Mouse (Mus musculus): ENCODE results near the gene Bbs9. TPM values are rescaled to one million over a fixed set of nuclear protein-coding genes. Genes with fewer than 3 reads are reported as not detected.

Gene Bbs9
- polyA plus RNA-seq, 1 experiment from 2014 or later: 15.0 TPM

- Histone ChIP-seq H3K4me3 (ENCODE audit: low read depth, low read length) (no peak overlapping the region), H3K4me2 (ENCODE audit: low read depth, low read length) (no peak overlapping the region), H3K9me3 (replicated peaks; ENCODE audit: control insufficient read depth, low read length) (no peaks in the 10 kb centered on the region), H3K27ac (replicated peaks; ENCODE audit: low read depth, low read length) (no peak overlapping the region), H3K27me3 (ENCODE audit: control insufficient read depth, insufficient read depth, low read length) (no peaks in the 10 kb centered on the region), H3K9ac (replicated peaks; ENCODE audit: low read length) (no peak overlapping the region), H3K4me1 (ENCODE audit: control insufficient read depth, insufficient read depth, low read length) (no peaks in the 10 kb centered on the region), H3K36me3 (replicated peaks; ENCODE audit: control insufficient read depth, insufficient read depth, low read depth, low read length) (no peaks in the 10 kb centered on the region)
- WGBS: 92% methylated on average over 1 of the region's 1 CpGs
- DNase-seq (ENCODE audit: low spot score) (no peak), ATAC-seq (replicated peaks; ENCODE audit: insufficient number of reproducible peaks, low FRiP score, low TSS enrichment, low read depth) (no peak)
Observed at GRCm38 (mm10) chr9:22650781-22651180, 175.3 kb downstream of the Bbs9 start.

DNA sequence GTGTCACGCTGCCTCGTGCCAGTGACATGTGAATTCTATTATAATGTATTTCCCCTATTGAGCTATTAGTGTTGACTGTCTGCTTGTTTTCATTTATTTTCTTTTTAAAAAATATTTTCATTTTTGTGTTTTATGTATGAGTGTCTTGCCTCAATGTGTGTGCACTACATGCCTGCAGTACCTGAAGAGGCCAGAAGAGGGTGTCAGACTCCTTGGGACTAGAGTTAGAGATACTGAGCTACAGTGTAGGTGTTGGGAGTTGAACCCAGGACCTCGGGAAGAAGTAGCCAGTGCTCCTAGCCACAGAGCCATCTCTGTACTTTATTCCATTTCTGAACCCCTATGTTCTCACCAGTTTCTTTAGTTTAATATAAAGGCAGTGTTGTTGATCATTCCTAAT is 176.1 kb downstream of the Bbs9 start:
- no peaks in the 10 kb centered on the region for H3K9me3 ChIP-seq (replicated peaks; ENCODE audit: control insufficient read depth, low read length)
- H3K9ac ChIP-seq (replicated peaks; ENCODE audit: low read length): no peak overlapping the region
- no peak for ATAC-seq (replicated peaks; ENCODE audit: insufficient number of reproducible peaks, low FRiP score, low TSS enrichment, low read depth)
- H3K27me3 ChIP-seq (ENCODE audit: control insufficient read depth, insufficient read depth, low read length): no peaks in the 10 kb centered on the region
- WGBS: 92% methylated on average over 3 of the region's 3 CpGs
- no peak for DNase-seq (ENCODE audit: low spot score)
- H3K27ac ChIP-seq (replicated peaks; ENCODE audit: low read depth, low read length): no peak overlapping the region
- no peak overlapping the region for H3K4me2 ChIP-seq (ENCODE audit: low read depth, low read length)
- no peak overlapping the region for H3K4me3 ChIP-seq (ENCODE audit: low read depth, low read length)
- H3K4me1 ChIP-seq (ENCODE audit: control insufficient read depth, insufficient read depth, low read length): no peaks in the 10 kb centered on the region
- no peaks in the 10 kb centered on the region for H3K36me3 ChIP-seq (replicated peaks; ENCODE audit: control insufficient read depth, insufficient read depth, low read depth, low read length)

DNA sequence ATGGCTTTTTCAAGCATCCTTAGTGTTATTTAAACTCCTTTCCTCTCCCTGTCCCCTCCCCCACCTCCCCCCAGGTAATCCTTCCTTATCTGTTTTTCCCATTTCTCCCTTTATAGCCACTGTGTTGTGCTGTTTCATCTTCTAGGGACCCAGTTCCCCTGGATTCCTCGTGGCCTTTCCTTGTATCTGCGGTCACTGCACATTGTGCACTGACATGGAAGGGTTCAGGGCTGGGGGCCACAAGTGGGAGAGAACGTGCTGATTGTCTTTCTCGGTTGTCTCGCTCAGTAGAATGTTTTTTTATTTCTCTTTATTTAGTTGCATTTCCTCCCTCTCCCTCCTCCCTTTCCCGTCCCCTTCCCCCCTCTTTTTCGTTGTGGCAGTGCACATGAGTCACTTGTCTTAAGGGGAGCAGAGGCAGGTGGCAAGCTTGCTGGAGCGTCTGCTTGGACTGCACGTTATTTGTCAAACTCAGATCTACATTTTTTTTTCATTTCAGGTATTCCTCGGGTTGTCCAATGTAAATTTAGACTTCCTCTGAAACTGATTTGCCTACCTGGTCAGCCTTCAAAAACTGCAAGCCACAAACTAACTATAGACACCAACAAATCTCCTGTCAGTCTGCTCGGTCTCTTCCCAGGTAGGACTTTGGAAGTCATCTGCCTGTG is 179.3 kb downstream of the Bbs9 start:
- no peak overlapping the region for H3K4me2 ChIP-seq (ENCODE audit: low read depth, low read length)
- H3K27me3 ChIP-seq (ENCODE audit: control insufficient read depth, insufficient read depth, low read length): no peaks in the 10 kb centered on the region
- H3K9ac ChIP-seq (replicated peaks; ENCODE audit: low read length): no peak overlapping the region
- H3K36me3 ChIP-seq (replicated peaks; ENCODE audit: control insufficient read depth, insufficient read depth, low read depth, low read length): no peaks in the 10 kb centered on the region
- no peak for DNase-seq (ENCODE audit: low spot score)
- no peak for ATAC-seq (replicated peaks; ENCODE audit: insufficient number of reproducible peaks, low FRiP score, low TSS enrichment, low read depth)
- H3K4me1 ChIP-seq (ENCODE audit: control insufficient read depth, insufficient read depth, low read length): no peaks in the 10 kb centered on the region
- H3K27ac ChIP-seq (replicated peaks; ENCODE audit: low read depth, low read length): no peak overlapping the region
- no peaks in the 10 kb centered on the region for H3K9me3 ChIP-seq (replicated peaks; ENCODE audit: control insufficient read depth, low read length)
- H3K4me3 ChIP-seq (ENCODE audit: low read depth, low read length): no peak overlapping the region
- 83% methylated on average over 11 of the region's 11 CpGs for WGBS

DNA sequence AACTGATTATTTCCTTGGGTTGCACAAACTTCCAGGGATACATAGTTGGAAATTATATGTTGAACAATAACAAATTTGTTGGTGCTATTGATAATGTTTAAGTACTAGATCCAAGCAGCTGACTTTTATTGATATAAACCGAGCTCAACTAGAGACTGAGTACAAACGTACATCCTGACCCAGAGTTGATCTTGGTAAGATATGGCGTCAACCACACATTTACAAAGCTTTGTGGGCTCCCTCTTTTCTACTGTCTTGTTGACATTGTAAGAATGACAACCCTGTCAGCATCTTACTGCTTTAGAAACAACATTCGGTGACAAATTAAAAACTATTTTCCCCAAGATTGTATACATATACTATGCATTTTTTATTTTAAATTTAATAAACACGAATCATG is 181.7 kb downstream of the Bbs9 start:
- H3K9me3 ChIP-seq (replicated peaks; ENCODE audit: control insufficient read depth, low read length): no peaks in the 10 kb centered on the region
- H3K27me3 ChIP-seq (ENCODE audit: control insufficient read depth, insufficient read depth, low read length): no peaks in the 10 kb centered on the region
- DNase-seq (ENCODE audit: low spot score): no peak
- H3K9ac ChIP-seq (replicated peaks; ENCODE audit: low read length): no peak overlapping the region
- H3K4me3 ChIP-seq (ENCODE audit: low read depth, low read length): no peak overlapping the region
- no peak overlapping the region for H3K4me2 ChIP-seq (ENCODE audit: low read depth, low read length)
- no peak overlapping the region for H3K27ac ChIP-seq (replicated peaks; ENCODE audit: low read depth, low read length)
- no peaks in the 10 kb centered on the region for H3K4me1 ChIP-seq (ENCODE audit: control insufficient read depth, insufficient read depth, low read length)
- no peak for ATAC-seq (replicated peaks; ENCODE audit: insufficient number of reproducible peaks, low FRiP score, low TSS enrichment, low read depth)
- H3K36me3 ChIP-seq (replicated peaks; ENCODE audit: control insufficient read depth, insufficient read depth, low read depth, low read length): no peaks in the 10 kb centered on the region
- 89% methylated on average over 5 of the region's 5 CpGs for WGBS

DNA sequence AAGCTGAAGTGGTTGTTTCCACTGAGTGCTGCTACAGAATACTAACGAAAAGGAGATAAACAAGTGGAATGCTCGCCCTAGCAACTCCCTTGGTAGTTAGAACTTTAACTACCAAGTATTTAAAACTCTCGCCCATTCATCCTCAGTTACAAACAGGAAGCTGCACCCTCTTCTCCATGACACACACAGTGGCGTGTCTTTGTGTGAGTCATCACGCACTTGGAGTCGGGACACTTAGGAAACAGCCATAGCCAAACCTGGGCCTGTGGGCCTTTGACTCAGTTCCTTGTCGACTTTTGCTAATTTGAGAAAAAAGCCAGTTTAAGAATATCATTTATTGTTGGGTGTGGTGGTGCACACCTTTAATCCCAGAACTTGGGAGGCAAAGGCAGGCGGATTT is 189.6 kb downstream of the Bbs9 start:
- ATAC-seq (replicated peaks; ENCODE audit: insufficient number of reproducible peaks, low FRiP score, low TSS enrichment, low read depth) (no peak), DNase-seq (ENCODE audit: low spot score) (no peak)
- no peaks in the 10 kb centered on the region for H3K36me3 ChIP-seq (replicated peaks; ENCODE audit: control insufficient read depth, insufficient read depth, low read depth, low read length)
- H3K27me3 ChIP-seq (ENCODE audit: control insufficient read depth, insufficient read depth, low read length): no peaks in the 10 kb centered on the region
- 89% methylated on average over 8 of the region's 8 CpGs for WGBS
- no peak overlapping the region for H3K4me2 ChIP-seq (ENCODE audit: low read depth, low read length)
- H3K4me1 ChIP-seq (ENCODE audit: control insufficient read depth, insufficient read depth, low read length): no peaks in the 10 kb centered on the region
- no peak overlapping the region for H3K9ac ChIP-seq (replicated peaks; ENCODE audit: low read length)
- H3K27ac ChIP-seq (replicated peaks; ENCODE audit: low read depth, low read length): no peak overlapping the region
- H3K9me3 ChIP-seq (replicated peaks; ENCODE audit: control insufficient read depth, low read length): no peaks in the 10 kb centered on the region
- no peak overlapping the region for H3K4me3 ChIP-seq (ENCODE audit: low read depth, low read length)

DNA sequence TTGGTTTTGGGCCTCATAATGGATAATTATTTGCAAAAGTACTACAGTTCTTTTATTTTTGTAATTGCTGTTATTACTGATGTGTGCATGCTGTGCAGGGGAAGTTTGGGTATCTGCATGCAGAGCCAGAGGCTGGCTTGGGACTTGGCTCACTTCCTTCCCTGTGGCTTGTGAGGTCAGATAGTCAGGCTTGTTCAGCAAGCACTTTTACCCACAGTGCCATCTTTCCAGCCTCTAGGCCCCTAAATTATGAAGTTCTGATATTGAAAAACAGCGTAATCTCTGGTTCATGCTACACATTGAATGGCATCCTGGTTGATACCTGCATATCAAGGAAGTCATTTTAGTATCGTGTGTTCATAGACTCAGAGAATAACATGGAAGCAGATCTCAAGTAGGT is 197.4 kb downstream of the Bbs9 start:
- WGBS: 94% methylated on average over 2 of the region's 2 CpGs
- Histone ChIP-seq H3K4me3 (ENCODE audit: low read depth, low read length) (no peak overlapping the region), H3K4me1 (ENCODE audit: control insufficient read depth, insufficient read depth, low read length) (no peaks in the 10 kb centered on the region; the same call in 1 of the 2 replicates), H3K36me3 (replicated peaks; ENCODE audit: control insufficient read depth, insufficient read depth, low read depth, low read length) (no peaks in the 10 kb centered on the region), H3K27me3 (ENCODE audit: control insufficient read depth, insufficient read depth, low read length) (no peaks in the 10 kb centered on the region), H3K9me3 (replicated peaks; ENCODE audit: control insufficient read depth, low read length) (no peaks in the 10 kb centered on the region), H3K9ac (replicated peaks; ENCODE audit: low read length) (no peak overlapping the region), H3K4me2 (ENCODE audit: low read depth, low read length) (no peak overlapping the region), H3K27ac (replicated peaks; ENCODE audit: low read depth, low read length) (no peak overlapping the region)
- ATAC-seq (replicated peaks; ENCODE audit: insufficient number of reproducible peaks, low FRiP score, low TSS enrichment, low read depth) (no peak), DNase-seq (ENCODE audit: low spot score) (no peak)

- H3K9me3 ChIP-seq (replicated peaks; ENCODE audit: control insufficient read depth, low read length): no peaks in the 10 kb centered on the region
- H3K4me2 ChIP-seq (ENCODE audit: low read depth, low read length): no peak overlapping the region
- no peaks in the 10 kb centered on the region; the same call in 1 of the 2 replicates for H3K4me1 ChIP-seq (ENCODE audit: control insufficient read depth, insufficient read depth, low read length)
- no peaks in the 10 kb centered on the region for H3K36me3 ChIP-seq (replicated peaks; ENCODE audit: control insufficient read depth, insufficient read depth, low read depth, low read length)
- no peak for ATAC-seq (replicated peaks; ENCODE audit: insufficient number of reproducible peaks, low FRiP score, low TSS enrichment, low read depth)
- no peak overlapping the region for H3K9ac ChIP-seq (replicated peaks; ENCODE audit: low read length)
- no peaks in the 10 kb centered on the region for H3K27me3 ChIP-seq (ENCODE audit: control insufficient read depth, insufficient read depth, low read length)
- no peak overlapping the region for H3K27ac ChIP-seq (replicated peaks; ENCODE audit: low read depth, low read length)
- 89% methylated on average over 7 of the region's 7 CpGs for WGBS
- no peak for DNase-seq (ENCODE audit: low spot score)
- no peak overlapping the region for H3K4me3 ChIP-seq (ENCODE audit: low read depth, low read length)
Observed at GRCm38 (mm10) chr9:22677132-22677829, 201.8 kb downstream of the Bbs9 start.

DNA sequence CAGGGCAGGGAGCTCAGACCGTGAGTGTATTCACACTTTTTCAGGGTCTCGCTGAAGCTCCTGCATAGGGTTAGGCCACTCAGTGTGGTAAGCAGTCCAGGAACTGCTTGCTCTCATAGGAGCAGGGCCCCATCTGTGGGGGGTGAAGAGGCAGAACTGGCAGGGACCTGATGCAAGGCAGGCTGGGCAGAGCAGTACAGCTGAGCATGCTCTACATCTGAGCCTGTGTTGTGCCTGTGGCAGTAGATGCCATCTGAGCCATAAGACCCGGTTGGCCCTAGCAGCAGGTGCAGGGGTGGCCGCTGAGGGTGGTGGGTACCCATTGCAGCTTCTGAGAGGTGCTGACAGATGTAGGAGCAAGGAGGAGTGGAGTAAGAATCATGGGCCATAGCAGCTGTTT is 202.5 kb downstream of the Bbs9 start:
- Histone ChIP-seq H3K27ac (replicated peaks; ENCODE audit: low read depth, low read length) (no peak overlapping the region), H3K4me2 (ENCODE audit: low read depth, low read length) (no peak overlapping the region), H3K36me3 (replicated peaks; ENCODE audit: control insufficient read depth, insufficient read depth, low read depth, low read length) (no peaks in the 10 kb centered on the region), H3K9me3 (replicated peaks; ENCODE audit: control insufficient read depth, low read length) (no peaks in the 10 kb centered on the region), H3K4me3 (ENCODE audit: low read depth, low read length) (no peak overlapping the region), H3K27me3 (ENCODE audit: control insufficient read depth, insufficient read depth, low read length) (no peaks in the 10 kb centered on the region), H3K4me1 (ENCODE audit: control insufficient read depth, insufficient read depth, low read length) (no peaks in the 10 kb centered on the region; the same call in 1 of the 2 replicates), H3K9ac (replicated peaks; ENCODE audit: low read length) (no peak overlapping the region)
- DNase-seq (ENCODE audit: low spot score) (no peak), ATAC-seq (replicated peaks; ENCODE audit: insufficient number of reproducible peaks, low FRiP score, low TSS enrichment, low read depth) (peak; percentile 39; the same call in 1 of the 2 replicates)
- 75% methylated on average over 4 of the region's 4 CpGs for WGBS
